Mouse (Mus musculus) CH12.LX (cell line): ENCODE measurements around the gene Agap1.

ENCODE experiments used
- CHD2 ChIP-seq: IDR thresholded peaks from 2 replicates; pipeline ENCODE4 v1.6.1; 2011; ENCODE audit warnings: low read length, improper control_type of control experiment
- CTCF ChIP-seq, 2 experiments: IDR thresholded peaks in 1 of 2; conservative IDR thresholded peaks in 1 of 2; 2 replicates each; pipeline ENCODE4 v1.5.1; 2011 to 2012; ENCODE audit warnings: low read depth in 2 of 2, low read length in 2 of 2, improper control_type of control experiment in 1 of 2, inconsistent platforms in 1 of 2, mild to moderate bottlenecking in 1 of 2, moderate library complexity in 1 of 2
- ETS1 ChIP-seq: conservative IDR thresholded peaks from 2 replicates; pipeline ENCODE4 v1.6.1; 2012; ENCODE audit warnings: low read depth, mild to moderate bottlenecking, inconsistent platforms, low read length, improper control_type of control experiment, moderate library complexity
- HCFC1 ChIP-seq: IDR thresholded peaks from 2 replicates; pipeline ENCODE4 v1.6.1; 2012; ENCODE audit warnings: low read depth, mild to moderate bottlenecking, inconsistent platforms, low read length, improper control_type of control experiment
- MAFK ChIP-seq: IDR thresholded peaks from 2 replicates; pipeline ENCODE4 v1.6.1; 2011; ENCODE audit warnings: low read length, improper control_type of control experiment; ENCODE audit not compliant: insufficient replicate concordance
- MAX ChIP-seq: IDR thresholded peaks from 2 replicates; pipeline ENCODE4 v1.6.1; 2011; ENCODE audit warnings: low read length, improper control_type of control experiment
- POLR2A ChIP-seq: IDR thresholded peaks from 2 replicates; pipeline ENCODE4 v1.6.1; 2011; ENCODE audit warnings: low read depth, mild to moderate bottlenecking, improper control_type of control experiment, low read length
- USF1 ChIP-seq: IDR thresholded peaks from 2 replicates; pipeline ENCODE4 v1.6.1; 2014; ENCODE audit warnings: low read depth, mild to moderate bottlenecking, inconsistent platforms, low read length, improper control_type of control experiment
- USF2 ChIP-seq: conservative IDR thresholded peaks from 2 replicates; pipeline ENCODE4 v1.6.1; 2011; ENCODE audit warnings: low read depth, low read length, improper control_type of control experiment

- TF ChIP-seq MAX (no peak), HCFC1 (no peak), POLR2A (no peak), USF2 (no peak), CTCF (conservative IDR thresholded peaks at IDR 0.05 in 1 of 2, IDR thresholded peaks at IDR 0.05 in 1 of 2; ENCODE audit: low read depth in 2 of 2, low read length in 2 of 2) (no peak), ETS1 (no peak), MAFK (no peak), USF1 (no peak), CHD2 (no peak)
Measured at GRCm38 (mm10) chr1:89542464-89542863, 87.9 kb downstream of the Agap1 start.
